Mouse (Mus musculus) forebrain, embryonic 13.5 days (tissue): ENCODE results near the gene Elmod2. TPM values are rescaled to one million over a fixed set of nuclear protein-coding genes. Genes with fewer than 3 reads are reported as not detected.

Source experiments
- ATAC-seq: fragments of 200-750 bp; cut with Nextera tagmentation; 2 replicates; pipeline ENCODE4 v1.8.0; 2017
- H3K27ac ChIP-seq: fragments of 300-500 bp; sonication (generic); 2 replicates; pipeline ENCODE4 v1.5.1; 2015; ENCODE audit warnings: inconsistent platforms, mild to moderate bottlenecking, moderate library complexity
- H3K27me3 ChIP-seq: fragments of 300-500 bp; sonication (generic); 2 replicates; pipeline ENCODE4 v1.6.1; 2015; ENCODE audit warnings: mild to moderate bottlenecking, inconsistent platforms
- H3K36me3 ChIP-seq: fragments of 300-500 bp; sonication (generic); 2 replicates; pipeline ENCODE4 v1.6.1; 2015; ENCODE audit warnings: mild to moderate bottlenecking, inconsistent platforms; ENCODE audit not compliant: poor library complexity, severe bottlenecking
- H3K4me1 ChIP-seq: fragments of 300-500 bp; sonication (generic); 2 replicates; pipeline ENCODE4 v1.6.1; 2015; ENCODE audit warnings: inconsistent platforms
- H3K4me2 ChIP-seq: fragments of 300-500 bp; sonication (generic); 2 replicates; pipeline ENCODE4 v1.6.1; 2015; ENCODE audit warnings: inconsistent platforms, mild to moderate bottlenecking, moderate library complexity
- H3K4me3 ChIP-seq: fragments of 300-500 bp; sonication (generic); 2 replicates; pipeline ENCODE4 v1.5.1; 2015; ENCODE audit warnings: mild to moderate bottlenecking, inconsistent platforms
- H3K9ac ChIP-seq: fragments of 300-500 bp; sonication (generic); 2 replicates; pipeline ENCODE4 v1.6.1; 2015; ENCODE audit warnings: mild to moderate bottlenecking, inconsistent platforms
- H3K9me3 ChIP-seq: fragments of 300-500 bp; sonication (generic); replicated peaks from 2 replicates; pipeline ENCODE4 v1.6.1; 2016; ENCODE audit warnings: inconsistent platforms
- WGBS: fragments of 180-500 bp; shearing (Covaris S2); methylation state at CpG from one replicate; pipeline ENCODE4 v1.1.7; 2015; 5-methylcytosine and 5-hydroxymethylcytosine counted together
- polyA plus RNA-seq: library from polyadenylated mRNA; unstranded; fragments of >200 nt; fragmentation: Nextera tagmentation; extraction: Ambion mirVana; gene quantifications from 2 replicates; pipeline ENCODE4 v1.2.1, GENCODE M21; 2015

The Elmod2 gene
- polyA plus RNA-seq, 1 experiment from 2014 or later, result 27.9 TPM

- no peaks in the 10 kb centered on the region for H3K4me1 ChIP-seq
- peaks cover 56% of the 10 kb centered on the region for H3K36me3 ChIP-seq
- 88% methylated on average over 10 of the region's 10 CpGs for WGBS
- H3K27ac ChIP-seq, result no peak overlapping the region
- H3K9me3 ChIP-seq, result no peaks in the 10 kb centered on the region
- no peak overlapping the region for H3K4me3 ChIP-seq
- no peak overlapping the region for H3K9ac ChIP-seq
- ATAC-seq, result no peak
- H3K4me2 ChIP-seq, result no peak overlapping the region
- H3K27me3 ChIP-seq, result no peaks in the 10 kb centered on the region
These were observed 59.8 kb downstream of the Elmod2 start for GRCm38 (mm10) chr8:83272464-83272863.

GRCm38 (mm10) chr8:83271172-83271571, 61.1 kb downstream of the Elmod2 start:
- H3K27me3 ChIP-seq, result no peaks in the 10 kb centered on the region
- no peak overlapping the region for H3K27ac ChIP-seq
- no peak for ATAC-seq
- 98% methylated on average over 14 of the region's 14 CpGs for WGBS
- peaks cover 68% of the 10 kb centered on the region for H3K36me3 ChIP-seq
- no peak overlapping the region for H3K4me2 ChIP-seq
- no peak overlapping the region for H3K9ac ChIP-seq
- no peaks in the 10 kb centered on the region for H3K4me1 ChIP-seq
- no peak overlapping the region for H3K4me3 ChIP-seq
- no peaks in the 10 kb centered on the region for H3K9me3 ChIP-seq

Other genes with a start within 250 kb of the Elmod2 start
- gene Tbc1d9, start 167.1 kb downstream of the Elmod2 start, polyA plus RNA-seq, result 9.3 and 11.5 TPM in 2 replicates
- 5.1 and 5.2 TPM in 2 replicates for gene Gm10645, start 166.3 kb downstream of the Elmod2 start, polyA plus RNA-seq
- gene Ucp1, start 42.1 kb downstream of the Elmod2 start, polyA plus RNA-seq, result not detected in 2 replicates
- gene Mgat4d, start 16.0 kb upstream of the Elmod2 start, polyA plus RNA-seq, result not detected in 2 replicates
- 5.4 and 6.1 TPM in 2 replicates for gene Clgn, start 57.4 kb upstream of the Elmod2 start, polyA plus RNA-seq
- gene Scoc, start 125.9 kb upstream of the Elmod2 start, polyA plus RNA-seq, result 198 and 200 TPM in 2 replicates
- 0.15 TPM in 1 of 2 replicates, not detected in the other for gene Olfr370, start 203.3 kb upstream of the Elmod2 start, polyA plus RNA-seq
- gene Ndufb7, start 234.2 kb upstream of the Elmod2 start, polyA plus RNA-seq, result 393 and 412 TPM in 2 replicates